Mouse (Mus musculus): Measurements from ENCODE around the gene Adamtsl5.
"Not testable (repeated sequence)": the region's sequence is repeated elsewhere in the genome, so short reads cannot be mapped to it uniquely, and the experiment has no call there.

Gene Adamtsl5

DNA sequence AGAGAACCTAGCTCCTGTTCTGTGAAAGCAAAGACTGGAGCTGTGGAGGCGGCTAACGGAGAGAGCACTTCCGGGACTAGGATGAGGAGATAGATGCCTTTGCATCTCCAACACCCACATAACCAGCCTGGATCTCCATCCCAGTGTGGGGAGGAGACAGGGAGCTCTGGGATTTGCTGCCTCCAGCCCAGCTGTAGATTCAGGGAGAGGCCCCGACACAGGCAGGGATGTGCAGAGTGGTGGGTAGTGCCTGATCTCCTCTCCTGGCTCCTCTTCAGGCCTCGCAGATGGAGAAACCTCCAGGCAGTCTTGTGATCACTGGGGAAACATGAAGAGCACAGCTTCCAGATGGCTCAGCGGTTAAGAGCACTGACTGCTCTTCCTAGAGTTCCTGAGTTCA, 24.5 kb upstream of the Adamtsl5 start:
- no peak for DNase-seq (ENCODE audit: low read depth, low spot score)

DNA sequence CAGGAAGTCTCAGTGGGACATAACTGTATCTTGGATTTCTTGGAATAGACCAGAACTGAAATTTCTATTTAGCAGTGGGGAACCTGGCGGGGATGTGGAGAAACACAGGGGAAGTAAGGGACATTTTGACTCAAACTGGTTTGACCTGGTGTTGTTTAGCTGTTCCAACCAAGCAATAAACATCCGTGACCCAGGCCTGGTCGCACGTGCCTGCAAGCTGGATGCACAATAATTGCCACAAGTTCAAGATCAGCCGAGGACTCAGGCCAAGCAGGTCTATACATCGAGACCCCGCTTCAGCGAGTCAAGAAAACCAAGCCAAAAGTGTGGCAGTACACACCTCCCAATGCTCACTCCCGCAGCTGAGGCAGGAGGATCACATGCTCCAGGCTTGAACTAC, 23.8 kb upstream of the Adamtsl5 start:
- DNase-seq (ENCODE audit: low read depth, low spot score), result no peak

DNA sequence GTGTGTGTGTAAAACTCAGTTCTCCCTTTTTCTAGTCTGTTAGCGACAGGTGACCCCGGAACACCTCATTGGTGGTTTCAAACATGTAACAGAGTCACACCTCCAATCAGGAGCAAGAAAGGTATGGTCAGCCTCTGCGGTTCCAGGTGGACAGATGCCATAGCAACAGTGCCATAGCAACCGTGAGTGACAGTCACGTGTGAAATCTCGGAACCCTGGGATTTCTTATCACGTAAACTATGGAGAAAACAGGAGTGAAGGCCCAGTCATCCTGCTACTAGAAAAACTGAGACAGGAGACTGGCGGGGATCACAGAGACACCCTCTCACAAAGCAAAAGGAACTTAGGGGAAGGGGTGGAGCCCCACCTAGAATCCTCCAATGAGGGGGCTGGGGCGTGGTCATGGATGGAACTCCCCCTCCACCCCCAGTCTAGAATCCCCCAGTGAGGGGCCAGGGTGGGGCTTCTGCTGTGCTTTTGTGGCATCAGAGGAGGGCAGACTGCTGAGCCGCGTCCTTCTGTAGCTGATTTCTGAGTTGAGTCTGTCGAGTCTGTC, 23.3 kb upstream of the Adamtsl5 start:
- peak; percentile 73 for DNase-seq (ENCODE audit: low read depth, low spot score)

DNA sequence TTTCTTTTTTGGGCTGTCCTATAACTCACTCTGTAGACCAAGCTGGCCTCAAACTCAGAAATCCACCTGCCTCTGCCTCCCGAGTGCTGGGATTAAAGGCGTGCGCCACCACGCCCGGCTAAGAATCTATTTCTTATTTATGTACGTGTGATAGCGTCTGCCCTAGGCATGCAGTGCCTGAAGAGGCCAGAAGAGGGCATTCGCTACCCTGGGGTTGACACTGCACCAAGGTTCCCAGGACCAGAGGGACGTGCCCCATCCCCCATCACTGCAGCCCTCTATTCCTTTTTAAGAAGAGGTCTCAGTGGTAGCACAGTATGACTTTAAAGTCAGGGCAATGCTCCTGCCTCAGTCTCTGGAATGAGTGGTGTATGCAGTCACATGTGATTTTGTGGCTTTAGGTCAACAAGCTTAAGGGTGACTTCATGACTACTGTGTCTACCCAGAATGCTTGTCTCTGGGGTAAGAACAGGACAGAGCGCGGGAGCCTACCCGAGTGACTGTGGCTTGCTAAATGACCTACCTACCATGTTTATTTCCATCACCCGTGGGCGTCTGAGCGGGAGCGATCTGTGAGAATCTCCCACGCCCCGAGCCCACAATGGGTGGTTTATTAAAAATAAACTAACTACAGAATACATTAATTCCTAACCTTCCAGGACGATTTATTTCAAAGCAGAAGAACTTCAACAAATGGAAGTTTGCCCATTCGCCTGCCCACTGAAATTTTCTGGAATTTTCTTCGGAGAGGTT, 22.0 kb upstream of the Adamtsl5 start:
- DNase-seq (ENCODE audit: low read depth, low spot score), result peak; percentile 68

DNA sequence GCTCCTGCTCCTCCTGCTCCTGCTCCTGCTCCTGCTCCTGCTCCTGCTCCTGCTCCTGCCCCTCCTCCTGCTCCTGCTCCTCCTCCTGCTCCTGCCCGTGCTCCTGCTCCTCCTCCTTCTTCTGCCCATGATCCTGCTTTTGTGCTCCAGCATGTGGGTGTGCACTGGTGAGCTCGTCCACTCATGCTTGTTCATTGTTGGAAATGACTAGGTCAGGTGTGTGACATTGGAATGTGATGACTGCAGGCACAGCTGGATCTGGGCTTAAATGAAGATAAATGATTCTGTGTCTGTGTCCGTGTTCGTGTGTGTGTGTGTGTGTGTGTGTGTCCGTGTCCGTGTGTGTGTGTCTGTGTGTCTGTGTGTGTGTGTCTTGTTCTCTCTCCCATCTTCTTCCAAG, 20.2 kb upstream of the Adamtsl5 start:
- peak; percentile 62 for DNase-seq (ENCODE audit: low read depth, low spot score)

DNA sequence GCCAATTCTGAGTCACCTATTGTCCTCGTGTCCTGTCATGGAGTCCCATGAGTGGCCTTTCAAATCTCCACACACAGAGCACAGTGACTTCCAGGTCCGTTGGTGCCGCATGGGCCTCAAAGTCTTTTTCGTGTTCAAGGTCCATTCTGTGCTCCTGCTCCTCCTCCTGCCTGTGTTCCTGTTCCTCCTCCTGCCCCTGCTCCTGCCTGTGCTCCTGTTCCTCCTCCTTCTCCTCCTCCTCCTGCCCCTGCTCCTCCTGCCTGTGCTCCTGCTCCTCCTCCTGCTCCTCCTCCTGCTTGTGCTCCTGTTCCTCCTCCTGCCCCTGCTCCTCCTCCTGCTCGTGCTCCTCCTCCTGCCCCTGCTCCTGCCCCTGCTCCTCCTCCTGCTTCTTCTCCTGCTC, 19.7 kb upstream of the Adamtsl5 start:
- DNase-seq (ENCODE audit: low read depth, low spot score), result no peak

DNA sequence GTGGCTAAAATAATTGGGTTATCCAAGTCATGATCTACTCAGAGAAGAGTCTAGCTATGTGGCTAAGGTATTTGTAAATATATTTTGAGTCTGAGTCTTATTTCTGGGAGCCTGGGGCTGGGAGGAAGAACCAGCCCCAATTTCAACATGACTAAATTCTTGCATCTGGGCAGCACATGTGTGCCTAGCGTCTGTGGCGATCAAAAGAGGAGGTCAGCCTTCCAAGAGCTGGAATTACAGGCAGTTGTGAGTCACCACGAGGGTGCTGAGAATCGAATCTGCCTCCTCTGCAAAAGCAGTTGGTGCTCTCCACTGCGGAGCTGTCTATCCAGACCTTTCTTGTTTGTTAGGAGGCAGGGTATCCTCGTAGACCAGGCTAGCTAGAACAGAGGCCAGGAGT, 17.5 kb upstream of the Adamtsl5 start:
- DNase-seq (ENCODE audit: low read depth, low spot score), result no peak

DNA sequence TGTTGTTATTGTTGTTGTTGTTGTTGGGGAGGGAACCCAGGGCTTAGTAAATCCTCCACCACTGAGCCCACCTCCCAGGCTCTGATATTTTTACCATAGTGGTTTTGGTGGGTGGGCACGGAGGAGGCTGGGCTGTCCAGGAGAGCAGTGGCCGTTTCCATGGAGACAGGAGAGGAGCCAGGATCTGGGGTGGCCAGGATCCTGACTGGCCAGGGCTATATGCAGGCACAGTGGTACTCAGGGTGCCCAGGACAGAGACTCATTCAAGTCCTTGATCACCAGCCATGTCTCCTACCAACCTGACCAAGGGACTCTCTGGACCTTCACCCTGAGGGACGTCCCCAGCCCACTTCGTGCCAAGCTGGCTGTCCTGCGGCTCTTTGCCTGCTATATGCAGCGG, 15.5 kb upstream of the Adamtsl5 start:
- no peak for DNase-seq (ENCODE audit: low read depth, low spot score)

DNA sequence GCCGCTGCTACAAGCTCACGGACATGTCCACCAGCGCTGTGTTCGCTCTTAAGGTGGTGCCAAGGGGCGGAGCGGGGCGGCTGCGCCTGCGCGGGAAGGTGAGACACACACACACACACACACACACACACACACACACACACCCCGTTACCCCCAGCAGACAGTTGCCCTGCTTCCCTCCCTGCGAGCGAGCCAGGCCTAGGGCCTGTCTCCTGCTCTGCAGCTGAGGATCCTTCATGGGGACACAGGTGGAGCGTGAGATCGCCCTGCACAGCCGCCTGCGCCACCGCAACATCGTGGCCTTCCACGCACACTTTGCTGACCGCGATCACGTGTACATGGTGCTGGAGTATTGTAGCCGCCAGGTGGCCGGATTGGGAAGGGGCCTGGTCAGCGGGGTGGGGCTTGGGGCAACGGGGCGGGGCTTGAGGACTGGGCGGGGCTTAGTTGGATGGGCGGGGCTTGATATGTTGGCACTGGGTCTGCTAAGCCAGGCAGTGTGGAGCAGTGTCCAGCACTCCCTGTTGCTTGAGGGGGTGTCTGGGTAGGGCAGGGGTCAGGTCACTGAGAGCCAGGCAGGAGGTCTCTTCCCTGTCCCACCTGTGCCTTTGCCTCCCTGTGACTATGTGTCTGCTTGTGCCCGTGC, 9.9 kb upstream of the Adamtsl5 start:
- DNase-seq (ENCODE audit: low read depth, low spot score), result peak; percentile 76

DNA sequence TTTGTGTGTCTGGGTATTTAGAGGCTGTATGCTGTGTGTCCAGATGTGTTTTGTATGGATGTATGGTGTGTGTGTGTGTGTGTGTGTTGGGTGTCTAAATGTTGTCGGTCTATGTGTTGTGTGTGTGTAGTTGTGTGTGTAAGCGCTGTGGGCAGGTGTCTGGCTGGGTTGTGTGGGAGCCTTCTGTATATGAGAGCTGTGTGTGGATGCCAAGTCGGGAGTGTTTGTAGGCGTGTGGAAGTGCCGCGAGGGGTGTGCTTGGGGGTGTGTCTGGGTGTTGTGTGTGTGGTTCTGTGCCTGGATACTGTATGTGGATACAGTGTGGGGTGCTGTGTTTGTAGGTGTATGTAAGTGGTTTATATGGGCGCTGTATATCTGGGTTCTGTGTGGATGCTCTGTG, 9.1 kb upstream of the Adamtsl5 start:
- DNase-seq (ENCODE audit: low read depth, low spot score), result no peak

DNA sequence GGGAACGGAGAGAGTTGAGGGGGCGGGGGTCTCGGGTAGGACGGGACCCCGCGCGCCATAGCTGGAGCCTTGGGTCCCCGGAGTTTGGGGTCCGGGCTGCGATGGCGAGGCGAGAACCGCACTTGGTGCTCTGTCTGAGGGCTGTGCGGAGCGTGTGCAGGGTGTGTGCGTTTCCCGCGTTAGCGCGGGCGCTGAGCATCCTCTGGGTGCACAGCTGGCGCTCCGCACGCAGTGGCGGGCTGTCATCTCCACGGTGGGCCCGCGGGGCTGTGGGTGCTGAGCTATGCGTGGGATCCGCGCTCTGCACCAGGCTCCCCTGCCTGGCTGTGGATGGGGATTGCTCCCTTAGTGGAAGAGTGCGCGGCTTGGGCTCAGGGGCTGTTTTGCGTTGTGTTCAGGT, 8.5 kb upstream of the Adamtsl5 start:
- DNase-seq (ENCODE audit: low read depth, low spot score), result no peak

DNA sequence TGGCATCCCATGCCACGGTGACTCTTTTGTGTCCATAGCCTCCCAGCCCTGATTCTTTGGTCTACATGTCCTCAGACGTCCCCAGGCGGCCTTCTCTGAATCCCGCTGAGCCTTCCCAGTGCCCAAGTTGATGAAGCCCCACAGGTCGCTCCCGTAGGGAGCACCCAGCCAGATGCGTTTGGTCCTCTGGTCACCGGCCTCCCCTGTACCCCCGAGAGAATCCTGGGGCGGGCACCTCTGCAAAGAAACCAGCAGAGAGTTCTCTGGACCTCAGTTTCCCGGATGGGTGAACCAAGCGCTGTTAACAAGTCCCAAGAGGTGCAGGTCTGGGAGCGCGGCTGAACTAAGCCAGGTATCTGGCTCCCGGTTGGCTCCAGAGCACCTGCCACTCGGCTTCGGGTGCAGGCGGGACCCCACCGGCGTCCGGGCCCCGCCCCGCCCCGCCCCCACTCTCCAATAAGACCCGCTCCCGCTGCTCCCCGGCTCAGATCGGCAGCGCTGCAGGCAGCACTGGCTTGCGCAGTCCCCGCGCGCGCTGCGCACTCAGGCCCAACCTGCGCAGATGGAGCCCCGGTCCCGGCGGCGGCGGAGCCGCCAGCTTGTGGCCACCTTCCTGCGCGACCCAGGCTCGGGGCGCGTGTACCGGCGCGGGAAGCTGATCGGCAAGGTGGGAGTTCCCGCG, 7.9 kb upstream of the Adamtsl5 start, which contains the start of gene Plk5:
Gene Plk5 (plus strand): TSS at position 459 of the 682 bp plus-strand sequence.
- peak; percentile 61 for DNase-seq (ENCODE audit: low read depth, low spot score)

DNA sequence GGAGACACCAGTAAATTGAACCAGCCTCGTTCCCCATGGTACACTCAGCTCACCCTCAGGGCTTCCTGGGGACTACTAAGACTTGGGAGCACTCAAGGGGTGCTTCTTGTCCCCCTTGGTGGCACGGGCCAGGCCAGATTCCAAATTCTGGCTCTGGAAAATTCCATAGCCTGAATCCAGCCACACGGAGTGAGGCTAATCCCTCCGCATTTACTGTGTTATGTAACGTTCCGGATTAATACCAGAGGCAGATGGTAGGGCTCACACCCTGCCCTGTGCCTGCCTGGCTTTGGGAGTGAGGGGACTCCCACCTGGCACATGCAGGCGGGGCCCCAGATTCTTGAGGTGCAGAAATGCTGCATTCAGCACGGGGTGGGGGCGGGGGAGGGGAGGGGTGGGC, 7.2 kb upstream of the Adamtsl5 start:
- no peak for DNase-seq (ENCODE audit: low read depth, low spot score)

DNA sequence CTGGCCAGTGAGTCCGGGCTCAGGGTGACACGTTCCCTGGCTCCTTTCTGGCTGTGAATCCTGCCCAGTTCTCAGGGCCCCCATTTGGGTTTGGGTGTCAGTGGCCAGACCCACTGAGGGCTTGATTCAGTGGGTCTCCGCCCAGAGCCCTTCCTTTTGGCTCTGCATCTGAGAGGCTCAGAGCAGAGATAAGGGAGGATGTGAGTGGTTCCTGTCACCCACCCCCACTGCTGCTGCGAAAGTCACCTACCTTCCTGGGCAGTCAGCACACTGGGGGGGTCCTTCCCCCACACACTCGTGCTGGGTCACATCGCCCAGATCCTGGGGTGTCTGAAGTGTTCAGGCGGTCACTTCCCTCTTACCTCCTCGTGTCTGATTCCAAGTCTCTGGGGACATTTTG, 4.5 kb upstream of the Adamtsl5 start:
- no peak for DNase-seq (ENCODE audit: low read depth, low spot score)

DNA sequence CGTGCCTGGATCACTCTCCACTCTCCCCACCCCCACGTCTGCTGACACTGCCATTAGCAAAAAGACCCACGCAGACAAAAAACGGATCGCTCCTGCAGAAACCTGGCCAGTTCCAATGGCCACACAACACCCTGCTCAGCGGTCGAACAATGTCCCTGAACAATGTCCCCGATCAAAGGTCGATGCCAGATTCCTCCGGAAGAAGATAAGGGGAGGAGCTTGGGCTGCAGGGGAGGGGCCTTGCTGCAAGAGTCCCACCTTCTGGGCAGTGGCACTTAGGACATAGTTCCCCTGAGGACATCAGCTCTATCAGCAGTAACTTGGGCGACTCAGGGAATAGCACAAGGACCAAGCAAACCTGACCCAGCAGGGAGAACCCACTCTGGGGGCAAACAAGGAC, 3.7 kb upstream of the Adamtsl5 start:
- DNase-seq (ENCODE audit: low read depth, low spot score), result no peak

DNA sequence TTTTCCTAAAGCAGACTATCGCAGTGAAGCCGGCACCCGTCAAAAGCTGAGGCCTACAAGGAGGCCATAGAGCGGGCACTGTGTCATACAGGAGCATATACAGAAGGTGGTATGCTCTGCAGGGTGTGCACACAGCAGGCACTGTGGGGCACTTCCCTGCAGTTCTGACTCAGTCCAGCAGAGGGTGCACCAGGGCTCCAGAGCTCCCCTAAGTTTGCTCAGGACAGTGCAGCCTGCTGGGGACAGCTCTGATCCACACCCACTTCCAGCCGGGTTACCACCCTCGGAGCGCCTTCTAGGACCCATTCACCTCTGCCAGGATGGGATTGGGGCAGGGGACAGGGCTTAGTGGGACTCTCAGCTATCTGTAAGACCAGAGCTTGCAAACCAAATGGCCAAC, 2.1 kb upstream of the Adamtsl5 start:
- peak; percentile 93 for DNase-seq (ENCODE audit: low read depth, low spot score)

DNA sequence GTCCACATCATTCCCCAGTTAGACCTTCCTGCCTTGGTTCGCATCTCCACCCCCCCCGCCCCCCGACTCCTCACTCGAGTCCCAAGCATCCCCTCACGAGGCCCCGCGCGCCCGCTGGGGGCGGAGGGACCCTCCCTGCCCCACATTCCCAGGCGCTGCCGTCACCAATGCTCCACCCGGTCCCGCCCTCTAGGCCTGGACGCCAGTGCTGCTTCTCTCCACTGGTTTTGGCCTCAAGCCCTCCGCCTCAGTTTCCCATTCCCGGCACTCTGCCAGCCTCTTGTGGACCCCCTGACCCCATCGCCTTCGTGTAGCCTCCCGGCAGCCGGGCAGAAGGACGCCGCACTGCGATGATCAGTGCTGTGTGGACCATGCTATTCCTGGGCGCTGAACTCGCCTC, 769 bp upstream of the Adamtsl5 start:
- no peak for DNase-seq (ENCODE audit: low read depth, low spot score)

DNA sequence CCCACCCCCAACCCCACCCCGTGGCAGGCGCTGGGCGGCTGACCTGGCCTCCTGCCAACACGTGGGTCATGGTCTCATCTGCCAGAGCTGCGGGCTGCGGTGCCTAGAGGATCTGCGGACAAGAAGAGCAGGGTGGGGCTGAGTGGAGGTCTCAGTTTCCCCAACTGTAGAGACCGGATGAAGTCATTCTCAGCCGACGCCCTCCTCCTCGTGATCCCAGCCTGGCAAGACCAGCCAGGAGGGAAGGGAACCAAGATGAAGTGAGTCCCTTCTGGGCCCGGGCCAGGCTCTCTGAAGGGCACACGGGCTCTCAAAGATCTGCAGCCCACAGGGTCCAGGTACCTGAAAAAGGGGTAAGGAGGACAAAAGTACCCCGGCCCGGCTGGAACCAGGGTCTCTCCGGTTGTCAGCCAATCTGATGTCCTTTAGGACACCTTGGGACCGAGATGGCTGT, 671 bp downstream of the Adamtsl5 start:
- no peak for DNase-seq (ENCODE audit: low read depth, low spot score)

DNA sequence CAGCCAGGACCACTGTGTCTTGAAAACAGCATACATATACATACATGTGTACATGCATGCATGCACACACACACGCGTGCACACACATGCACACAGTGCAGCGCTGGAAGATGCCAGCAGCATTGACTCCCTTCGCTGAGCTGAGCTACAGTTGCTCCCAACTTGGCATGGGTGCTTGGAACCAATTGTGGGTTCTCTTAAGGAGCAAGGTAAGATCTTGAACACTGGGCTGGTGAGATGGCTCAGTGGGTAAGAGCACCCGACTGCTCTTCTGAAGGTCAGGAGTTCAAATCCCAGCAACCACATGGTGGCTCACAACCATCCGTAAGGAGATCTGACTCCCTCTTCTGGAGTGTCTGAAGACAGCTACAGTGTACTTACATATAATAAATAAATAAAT, 2.3 kb downstream of the Adamtsl5 start:
- DNase-seq (ENCODE audit: low read depth, low spot score), result not testable (repeated sequence)

DNA sequence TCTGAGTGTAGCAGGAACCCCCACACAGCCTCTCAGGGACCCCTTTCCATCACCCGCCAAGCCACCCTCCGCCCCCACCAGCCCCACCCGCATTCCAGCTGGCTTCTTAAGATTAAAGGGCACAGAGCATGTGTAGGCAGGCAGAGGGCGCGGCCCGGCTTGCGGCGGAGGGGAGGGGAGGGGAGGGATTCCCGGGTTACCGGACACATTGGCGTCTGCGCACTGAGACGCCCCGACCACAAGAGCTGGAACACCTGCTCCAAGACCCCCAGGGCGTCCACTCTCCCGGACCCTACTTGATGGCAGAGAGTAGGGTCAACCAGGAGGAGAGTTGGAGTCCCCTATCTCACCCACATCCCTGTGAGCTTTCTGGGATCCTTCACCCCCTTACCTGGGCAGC, 3.1 kb downstream of the Adamtsl5 start:
- DNase-seq (ENCODE audit: low read depth, low spot score), result no peak

DNA sequence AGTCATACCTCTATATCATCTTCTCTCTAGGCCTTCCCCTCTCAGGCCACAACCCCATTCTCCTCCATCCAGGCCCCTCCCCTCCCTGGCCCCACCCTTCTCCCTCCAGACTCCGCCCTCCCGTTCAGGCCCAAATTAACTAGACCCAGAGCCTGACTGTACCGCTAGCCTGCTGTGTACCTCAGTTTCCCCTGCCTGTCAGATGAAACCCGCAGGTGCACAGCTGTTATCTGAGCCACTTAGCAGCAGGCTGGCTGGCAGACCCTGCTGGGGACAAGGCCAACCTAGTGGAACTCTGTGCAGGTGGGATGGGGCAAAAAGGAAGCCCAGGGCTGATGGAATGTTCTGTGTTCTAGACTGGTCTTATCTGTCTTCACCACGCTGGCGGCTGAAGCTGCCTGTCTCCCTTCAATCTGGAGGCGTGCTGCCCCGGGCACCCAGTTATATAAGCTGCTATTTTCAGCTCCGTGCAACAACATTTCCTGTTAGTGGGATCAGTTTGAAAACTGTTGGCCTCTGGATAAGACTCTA, 4.0 kb downstream of the Adamtsl5 start:
- peak; percentile 65 for DNase-seq (ENCODE audit: low read depth, low spot score)

DNA sequence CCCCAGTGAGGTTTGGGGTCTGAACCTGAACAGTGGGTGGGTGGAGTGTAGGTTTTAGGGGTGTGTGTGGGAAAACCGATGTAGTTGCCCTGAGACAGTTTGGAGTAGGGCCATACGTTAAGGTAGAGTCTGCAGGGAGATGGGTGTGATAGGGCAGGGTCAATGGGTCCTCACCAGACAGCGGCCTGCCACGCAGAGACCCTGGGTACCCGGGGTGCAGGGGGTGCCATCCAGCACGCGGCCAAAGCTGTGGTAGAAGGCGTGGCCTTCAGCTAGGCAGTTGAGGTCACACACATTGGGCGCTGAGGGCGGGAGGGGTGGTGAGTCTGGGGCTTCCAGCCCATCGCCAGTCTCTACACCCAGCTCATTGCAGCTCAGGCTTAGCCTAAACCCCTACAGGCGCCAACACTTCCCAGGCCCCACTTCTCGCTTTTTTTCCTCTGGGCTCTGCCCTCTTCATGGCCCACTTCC, 4.8 kb downstream of the Adamtsl5 start:
- DNase-seq (ENCODE audit: low read depth, low spot score), result no peak

Measured in ZHBTc4 (cell line).